7 mouse cellular contexts compared by ENCODE assay signal in genomic region chr9:43102931-43103330, GRCm38 (mm10). TPM values are rescaled to one million over a fixed set of nuclear protein-coding genes. Genes with fewer than 3 reads are reported as not detected.
DNase-seq lines count a peak whose midpoint lies in the region; ATAC-seq and TF ChIP-seq lines count a peak whose summit lies in the region.

No protein-coding gene starts in this region.

- H3K36me3 ChIP-seq in CH12.LX (replicated peaks in 1 of 2; ENCODE audit: control insufficient read depth in 1 of 2, insufficient read depth in 1 of 2, low read length in 1 of 2) = no peaks in the 10 kb centered on the region
- no peaks in the 10 kb centered on the region for H3K36me3 ChIP-seq in heart, embryonic 15.5 days
- H3K36me3 ChIP-seq in liver, embryonic 14.5 days (replicated peaks; ENCODE audit: control insufficient read depth, insufficient read depth, low read depth) = no peaks in the 10 kb centered on the region

- H3K4me2 ChIP-seq in CH12.LX (ENCODE audit: insufficient read depth, low read depth, poor library complexity, severe bottlenecking) = peak overlapping the region; percentile 62
- peak overlapping the region; percentile 82 for H3K4me2 ChIP-seq in heart, embryonic 15.5 days
- H3K4me2 ChIP-seq in liver, embryonic 14.5 days (ENCODE audit: low read depth) = peak overlapping the region; percentile 78

- peaks cover 33% of the 10 kb centered on the region for H3K79me2 ChIP-seq in CH12.LX (replicated peaks; ENCODE audit: control insufficient read depth, extremely low read depth, insufficient read depth, poor library complexity, severe bottlenecking)

- TF ChIP-seq POLR2A in CH12.LX (IDR thresholded peaks at IDR 0.05; ENCODE audit: low read depth, low read length) = no peak

- ATAC-seq in heart, embryonic 15.5 days (replicated peaks; ENCODE audit: insufficient number of reproducible peaks, insufficient read depth, low FRiP score, low read depth) = no peak
- no peak for ATAC-seq in liver, embryonic 14.5 days (ENCODE audit: insufficient read depth)
- no peak for ATAC-seq in CD4-positive, CD25-positive, alpha-beta regulatory T cell, adult 4 months

- no peak for TF ChIP-seq EP300 in CH12.LX (IDR thresholded peaks at IDR 0.05; ENCODE audit: low read length)
- TF ChIP-seq EP300 in liver, embryonic 14.5 days (IDR thresholded peaks at IDR 0.05; ENCODE audit: low read depth) = no peak

- no peak overlapping the region for H3K27ac ChIP-seq in CH12.LX (ENCODE audit: insufficient read depth, low read depth)
- H3K27ac ChIP-seq in heart, embryonic 15.5 days = peak overlapping the region; percentile 12; the same call in 1 of the 2 replicates
- H3K27ac ChIP-seq in liver, embryonic 14.5 days = peak overlapping the region; percentile 98

- WGBS in heart, embryonic 15.5 days = 82% methylated on average over 2 of the region's 2 CpGs
- 22% methylated on average over 2 of the region's 2 CpGs for WGBS in liver, embryonic 14.5 days (ENCODE audit: insufficient replicate concordance)

- H3K9ac ChIP-seq in CH12.LX (ENCODE audit: insufficient read depth, low read depth) = peak overlapping the region; percentile 42; the same call in 1 of the 2 replicates
- H3K9ac ChIP-seq in heart, embryonic 15.5 days = no peak overlapping the region
- H3K9ac ChIP-seq in liver, embryonic 14.5 days (replicated peaks) = peak overlapping the region; percentile 74

- in situ Hi-C loops in CH12.LX (cut with MboI; ENCODE audit: low pct_ligation_motif_present, low pct_unique_long_range_greater_than_20kb, low sequenced_read_pairs) = no loop called here

- DNase-seq in A20 (ENCODE audit: low read depth, low spot score) (peak; percentile 27), CH12.LX (ENCODE audit: extremely low read depth) (no peak)
- DNase-seq in liver, embryonic 14.5 days (ENCODE audit: low read depth in 3 of 3, low spot score in 3 of 3) = no peak
- DNase-seq in ovary, postnatal 14 days (ENCODE audit: low spot score) = no peak
- no peak for DNase-seq in layer of hippocampus, postnatal 25 days (ENCODE audit: extremely low spot score in 1 of 2, low spot score in 1 of 2)

- no peak for TF ChIP-seq CTCF in CH12.LX (conservative IDR thresholded peaks at IDR 0.05 in 1 of 2, IDR thresholded peaks at IDR 0.05 in 1 of 2; ENCODE audit: low read depth in 2 of 2, low read length in 2 of 2)
- TF ChIP-seq CTCF in liver, embryonic 14.5 days (IDR thresholded peaks at IDR 0.05; ENCODE audit: low read depth) = no peak

- H3K4me3 ChIP-seq in CH12.LX (replicated peaks in 1 of 3; ENCODE audit: low read depth in 2 of 3, low read length in 2 of 3, poor library complexity in 1 of 3) = peak overlapping the region in 1 of 3 experiments; percentile 4
- H3K4me3 ChIP-seq in heart, embryonic 15.5 days = peak overlapping the region; percentile 87
- peak overlapping the region; percentile 63 to 89 for H3K4me3 ChIP-seq in liver, embryonic 14.5 days (ENCODE audit: insufficient read depth in 1 of 2, low read depth in 2 of 2, low read length in 2 of 2)

- H3K9me3 ChIP-seq in CH12.LX (replicated peaks; ENCODE audit: low read length) = no peaks in the 10 kb centered on the region
- H3K9me3 ChIP-seq in heart, embryonic 15.5 days (replicated peaks) = no peaks in the 10 kb centered on the region
- H3K9me3 ChIP-seq in liver, embryonic 14.5 days (ENCODE audit: control insufficient read depth, low read length) = no peaks in the 10 kb centered on the region

- peaks cover 5 to 31% of the 10 kb centered on the region in 2 experiments for H3K4me1 ChIP-seq in CH12.LX (ENCODE audit: control insufficient read depth in 1 of 2, insufficient read depth in 2 of 2)
- H3K4me1 ChIP-seq in heart, embryonic 15.5 days (replicated peaks) = peaks cover 37% of the 10 kb centered on the region
- peaks cover 25 to 37% of the 10 kb centered on the region in 2 experiments for H3K4me1 ChIP-seq in liver, embryonic 14.5 days (replicated peaks; ENCODE audit: control insufficient read depth in 2 of 2, insufficient read depth in 2 of 2, low read length in 1 of 2)

- TF ChIP-seq RAD21 in CH12.LX (IDR thresholded peaks at IDR 0.05; ENCODE audit: low read depth, low read length) = no peak

- dilution Hi-C loops in CH12.LX (cut with MboI; ENCODE audit: extremely low pct_ligation_motif_present, extremely low pct_unique_long_range_greater_than_20kb, low sequenced_read_pairs) = no loop called here

- H3K27me3 ChIP-seq in CH12.LX (replicated peaks) = no peaks in the 10 kb centered on the region
- H3K27me3 ChIP-seq in heart, embryonic 15.5 days = no peaks in the 10 kb centered on the region
- H3K27me3 ChIP-seq in liver, embryonic 14.5 days (ENCODE audit: control insufficient read depth, insufficient read depth, low read length) = peaks cover 4% of the 10 kb centered on the region; the same call in 1 of the 2 replicates

TF ChIP-seq in CH12.LX, 34 proteins besides CTCF, POLR2A, EP300 and RAD21:
- no peak for TF ChIP-seq RCOR1 (conservative IDR thresholded peaks at IDR 0.05; ENCODE audit: low read depth, low read length)
- TF ChIP-seq ZMIZ1 (IDR thresholded peaks at IDR 0.05; ENCODE audit: low read depth, low read length) = no peak
- TF ChIP-seq ZC3H11A (IDR thresholded peaks at IDR 0.05; ENCODE audit: low read depth, low read length) = no peak
- TF ChIP-seq USF2 (conservative IDR thresholded peaks at IDR 0.05; ENCODE audit: low read depth, low read length) = no peak
- no peak for TF ChIP-seq TBP (conservative IDR thresholded peaks at IDR 0.05; ENCODE audit: low read depth, low read length)
- no peak for TF ChIP-seq MAFK (IDR thresholded peaks at IDR 0.05; ENCODE audit: insufficient replicate concordance, low read length)
- TF ChIP-seq MXI1 (IDR thresholded peaks at IDR 0.05; ENCODE audit: low read depth, low read length) = no peak
- TF ChIP-seq NRF1 (IDR thresholded peaks at IDR 0.05; ENCODE audit: low read depth, low read length) = no peak
- no peak for TF ChIP-seq SMC3 (IDR thresholded peaks at IDR 0.05; ENCODE audit: low read depth, low read length)
- TF ChIP-seq PAX5 (IDR thresholded peaks at IDR 0.05; ENCODE audit: low read length) = no peak
- no peak for TF ChIP-seq HCFC1 (IDR thresholded peaks at IDR 0.05; ENCODE audit: low read depth, low read length)
- TF ChIP-seq MEF2A (IDR thresholded peaks at IDR 0.05; ENCODE audit: borderline replicate concordance, low read depth, low read length) = no peak
- TF ChIP-seq CHD2 (IDR thresholded peaks at IDR 0.05; ENCODE audit: low read length) = no peak
- TF ChIP-seq MAZ (IDR thresholded peaks at IDR 0.05; ENCODE audit: low read depth, low read length) = no peak
- TF ChIP-seq ZNF384 (IDR thresholded peaks at IDR 0.05; ENCODE audit: low read depth, low read length) = no peak
- TF ChIP-seq E2F4 (IDR thresholded peaks at IDR 0.05; ENCODE audit: insufficient replicate concordance, low read depth, low read length) = no peak

RNA-seq across cellular contexts. Expression of gene Arhgef12, which starts 4.1 kb away (rescaled TPM):
- total RNA-seq in CH12.LX (2012; rRNA removed) = 8.7 and 10.4 TPM in 2 replicates
- 4.7 and 4.9 TPM in 2 replicates for total RNA-seq in CH12.LX (2014; rRNA removed)
- polyA plus RNA-seq in CH12.LX (2012; ENCODE audit: insufficient read length, low read depth) = 7.8 and 9.4 TPM in 2 replicates
- polyA plus RNA-seq in heart, embryonic 15.5 days (2015; fragmentation: Nextera tagmentation; extraction: Ambion mirVana) = 11.0 and 11.3 TPM in 2 replicates
- 7.5 and 9.3 TPM in 2 replicates for polyA plus RNA-seq in liver, embryonic 14.5 days (2012; rRNA removed)
- 5.2 and 6.5 TPM in 2 replicates for polyA plus RNA-seq in liver, embryonic 14.5 days (2014; fragmentation: Nextera tagmentation; extraction: Ambion mirVana)
- 100 to 1,000 TPM; 141 to 157 TPM for total RNA-seq in layer of hippocampus, postnatal 25 days (2021)
- 10 to 100 TPM; 17.8 to 28.2 TPM for polyA plus RNA-seq in CD4-positive, CD25-positive, alpha-beta regulatory T cell, adult 4 months (2017; shearing (Covaris generic))

RNA-seq across cellular contexts. Expression of gene Tmem136, which starts 13.4 kb away (rescaled TPM):
- total RNA-seq in CH12.LX (2012; rRNA removed) (2.3 and 3.8 TPM in 2 replicates), CH12.LX (2014; rRNA removed) (0.17 and 0.38 TPM in 2 replicates)
- polyA plus RNA-seq in CH12.LX (2012; ENCODE audit: insufficient read length, low read depth) = 0.34 and 0.52 TPM in 2 replicates
- polyA plus RNA-seq in heart, embryonic 15.5 days (2015; fragmentation: Nextera tagmentation; extraction: Ambion mirVana) = 10.2 and 11.8 TPM in 2 replicates
- polyA plus RNA-seq in liver, embryonic 14.5 days (2012; rRNA removed) = 0.94 and 0.97 TPM in 2 replicates
- 0.47 and 0.57 TPM in 2 replicates for polyA plus RNA-seq in liver, embryonic 14.5 days (2014; fragmentation: Nextera tagmentation; extraction: Ambion mirVana)
- 10 to 100 TPM; 17.7 to 21.9 TPM for total RNA-seq in layer of hippocampus, postnatal 25 days (2021)
- 1 to 10 TPM; 3.1 to 4.6 TPM for polyA plus RNA-seq in CD4-positive, CD25-positive, alpha-beta regulatory T cell, adult 4 months (2017; shearing (Covaris generic))
